Mouse (Mus musculus): ENCODE data around the gene Scfd2.
A peak's percentile ranks its signal among the peaks of the same experiment; 100 is the strongest.

Gene Scfd2

DNA sequence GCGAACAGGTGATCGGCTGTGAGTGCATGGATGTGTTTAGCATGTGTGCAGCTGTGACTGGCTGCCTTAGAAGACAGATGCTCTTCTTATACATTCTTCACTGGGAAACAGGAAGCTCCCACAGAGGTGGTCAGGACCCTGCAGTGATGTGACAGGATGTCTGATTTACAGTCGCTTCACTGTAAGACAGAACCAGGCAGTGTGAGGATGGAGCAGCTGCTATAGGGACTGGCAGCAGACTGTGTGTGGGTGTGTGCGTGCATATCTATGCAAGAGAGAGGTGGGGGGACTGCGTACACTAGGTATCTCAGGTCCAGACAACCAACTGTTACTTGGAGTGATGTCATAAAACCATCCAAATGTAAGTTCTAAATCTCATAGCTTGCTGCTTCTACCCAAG is 254.3 kb downstream of the Scfd2 start:
- no peak for DNase-seq (ENCODE audit: low spot score in 2 of 2)

DNA sequence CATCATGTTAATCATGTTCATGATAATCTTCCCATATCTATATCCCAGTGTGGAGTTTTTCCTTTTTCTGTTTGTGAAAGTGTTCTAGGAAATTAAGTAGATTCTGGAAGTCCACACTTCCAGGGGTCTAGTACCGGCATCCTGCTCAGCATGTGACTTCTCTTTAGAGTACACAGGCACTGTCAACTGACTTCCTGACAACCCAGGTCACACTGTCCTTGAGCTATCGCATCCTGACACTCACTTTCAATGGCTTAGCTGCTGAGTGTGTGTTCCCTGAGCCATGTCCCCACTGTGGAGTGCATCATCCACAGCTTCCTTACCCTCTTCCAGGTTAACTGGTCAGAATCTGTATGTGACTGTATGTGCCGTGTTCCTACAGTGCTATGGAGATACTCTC is 258.2 kb downstream of the Scfd2 start:
- DNase-seq (ENCODE audit: low spot score in 2 of 2), result no peak

DNA sequence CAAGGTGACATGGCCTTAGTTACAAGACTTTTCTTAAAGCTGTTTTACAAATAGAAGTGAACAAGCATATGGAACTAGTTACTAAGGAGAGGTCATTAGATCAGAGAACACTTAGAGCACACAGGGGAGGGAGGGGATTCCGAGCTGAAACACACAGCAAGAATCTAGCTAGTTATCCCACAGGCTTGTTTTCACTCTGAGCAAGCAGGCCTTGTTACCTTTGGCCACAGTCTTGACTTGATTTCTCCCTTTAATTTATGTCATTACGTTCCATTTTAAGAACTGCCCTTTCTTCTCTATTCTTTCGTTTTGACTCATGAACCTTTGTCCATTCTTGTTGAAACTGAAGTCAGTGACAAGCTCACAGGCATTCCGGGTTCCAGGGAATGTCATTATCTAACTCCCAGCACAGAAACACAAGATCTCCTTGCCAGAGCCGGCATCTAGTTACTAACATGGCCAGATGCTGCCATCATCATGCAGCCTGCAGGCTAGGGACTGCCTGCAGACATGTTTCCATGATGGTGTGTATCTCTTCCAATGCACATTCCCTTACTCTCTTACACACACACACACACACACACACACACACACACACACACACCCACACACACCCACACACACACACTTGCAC is 263.7 kb downstream of the Scfd2 start:
- no peak for DNase-seq (ENCODE audit: low spot score in 2 of 2)

DNA sequence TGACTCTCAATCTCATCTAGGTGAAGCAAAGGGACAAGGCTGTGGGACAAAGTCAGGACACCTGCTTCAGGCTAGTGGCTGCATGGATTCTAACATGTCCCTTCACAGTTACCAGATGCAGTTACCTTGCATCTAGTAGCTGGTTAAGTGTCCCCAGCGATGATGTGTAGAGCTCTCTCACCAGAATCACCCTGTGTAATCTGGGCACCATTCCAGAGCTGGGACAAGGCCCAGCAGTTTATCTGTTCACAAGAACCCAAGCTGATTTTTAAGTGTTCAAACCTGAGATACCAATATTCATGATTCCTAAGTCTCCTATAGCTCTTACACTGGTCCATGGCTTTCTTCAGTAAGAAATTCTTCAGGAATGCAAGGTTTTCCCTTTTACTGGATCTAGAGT is 264.4 kb downstream of the Scfd2 start:
- no peak for DNase-seq (ENCODE audit: low spot score in 2 of 2)

DNA sequence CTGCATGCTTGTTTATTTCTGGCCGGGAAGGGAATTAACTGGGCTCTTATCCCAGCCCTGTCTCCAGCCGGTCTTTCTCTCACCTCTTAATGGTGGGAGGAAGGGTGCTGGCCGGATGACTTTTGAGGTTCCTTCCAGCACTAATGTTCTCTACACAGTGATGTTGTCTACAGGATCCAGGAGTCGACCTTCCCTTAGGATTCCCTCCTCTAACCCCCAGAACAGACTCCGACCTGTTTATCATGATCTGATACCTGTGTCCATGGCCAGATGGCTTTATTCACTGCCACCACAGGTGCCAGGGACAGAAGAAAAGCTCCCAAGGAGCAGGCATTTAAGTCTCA is 265.1 kb downstream of the Scfd2 start:
- no peak for DNase-seq (ENCODE audit: low spot score in 2 of 2)

DNA sequence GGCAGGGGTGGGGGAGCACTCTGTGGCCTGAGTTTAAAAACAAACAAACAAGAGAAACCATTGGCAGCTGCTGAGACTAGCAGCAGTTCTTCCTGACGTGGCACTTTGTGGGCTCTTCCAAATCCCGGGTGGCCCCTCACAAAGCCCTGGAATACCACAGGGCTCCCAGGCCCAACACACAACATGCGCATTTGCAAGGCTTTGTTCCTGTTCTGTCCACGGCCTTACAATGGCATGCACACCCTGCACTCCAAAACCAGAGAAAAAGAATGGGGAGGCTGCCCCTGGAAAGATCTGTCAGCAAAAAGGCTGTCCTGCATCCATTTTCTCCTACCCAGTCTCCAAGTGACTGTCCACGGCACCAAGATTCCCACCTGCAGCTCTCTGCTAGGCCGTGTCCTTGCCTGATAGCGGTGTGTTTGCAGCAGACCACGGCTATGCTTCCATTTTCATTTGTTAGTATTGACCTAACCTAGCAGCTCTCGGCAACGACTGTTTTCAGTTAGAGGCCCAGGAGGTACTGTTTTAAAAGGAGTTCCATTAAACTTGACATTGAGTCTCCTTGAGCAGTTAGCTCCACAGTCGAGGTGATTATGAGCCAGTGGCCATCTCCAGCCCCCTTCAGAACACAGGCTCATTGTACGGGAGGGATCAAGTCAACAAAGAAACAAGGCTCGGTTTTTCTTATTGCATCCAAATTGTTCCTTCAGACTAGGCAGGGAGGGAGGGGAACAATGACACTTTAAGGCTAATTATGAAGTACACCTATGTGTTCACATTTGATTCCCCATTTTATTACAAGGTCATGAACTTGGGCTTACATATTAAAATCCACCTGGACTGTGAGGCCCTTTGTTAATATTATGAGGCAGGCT is 265.7 kb downstream of the Scfd2 start:
- no peak for DNase-seq (ENCODE audit: low spot score in 2 of 2)

DNA sequence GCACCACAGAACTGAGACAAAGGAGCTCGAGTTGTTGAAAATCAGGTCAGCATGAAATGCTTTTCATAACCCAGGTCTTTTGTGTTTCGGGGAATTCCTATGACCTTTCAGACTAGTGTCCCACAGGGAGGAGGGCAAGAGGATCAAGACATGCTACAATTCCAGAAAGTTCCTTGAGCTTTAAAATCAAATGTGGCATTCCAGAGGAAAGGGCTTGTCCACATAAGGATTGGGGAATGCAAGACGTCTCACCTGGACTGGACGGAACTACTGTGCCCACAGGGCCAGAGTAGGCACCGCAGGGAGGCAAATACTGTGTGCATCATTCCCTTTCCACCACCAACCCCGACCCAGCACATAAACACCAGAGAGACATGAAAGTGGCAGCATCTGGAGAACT is 266.4 kb downstream of the Scfd2 start:
- no peak for DNase-seq (ENCODE audit: low spot score in 2 of 2)

DNA sequence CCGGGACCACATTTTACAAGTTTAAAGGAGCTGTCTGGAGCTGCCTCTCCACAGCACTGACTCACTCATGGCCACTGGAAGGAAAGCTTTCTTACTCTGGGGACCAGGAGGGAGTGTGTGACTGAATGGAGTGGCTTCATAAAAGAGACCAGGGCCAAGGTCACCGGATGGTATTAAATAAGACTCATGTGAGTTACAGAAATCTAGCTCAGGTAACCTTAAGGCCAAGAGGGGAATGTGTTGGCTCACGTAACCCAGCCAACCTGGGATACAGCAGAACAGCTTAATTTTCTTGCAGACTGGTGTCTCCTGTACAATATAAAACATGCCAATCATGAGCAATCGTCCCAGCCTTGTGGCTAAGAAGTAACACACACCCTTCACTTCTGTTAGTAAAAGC is 267.0 kb downstream of the Scfd2 start:
- no peak for DNase-seq (ENCODE audit: low spot score in 2 of 2)

DNA sequence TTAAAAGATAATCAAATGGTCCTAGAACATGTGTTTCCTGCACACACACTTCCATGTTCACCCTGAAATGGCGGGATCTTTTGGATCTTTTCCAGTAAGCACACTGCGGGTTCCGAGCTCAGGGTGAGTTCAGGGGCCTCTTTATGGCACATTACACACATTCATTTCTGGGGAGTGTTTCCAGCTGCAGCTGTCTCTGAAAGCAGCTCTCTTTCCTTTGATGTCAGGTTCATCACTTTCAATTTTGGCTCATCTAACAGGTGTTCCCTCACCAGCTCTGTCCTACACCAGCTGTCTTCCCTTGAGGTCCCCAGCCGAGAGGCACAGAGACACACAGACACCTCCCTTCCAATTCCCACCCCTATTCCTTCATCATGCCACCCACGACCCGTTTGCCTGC is 270.5 kb downstream of the Scfd2 start:
- DNase-seq (ENCODE audit: low spot score in 2 of 2), result peak; percentile 64 to 68

DNA sequence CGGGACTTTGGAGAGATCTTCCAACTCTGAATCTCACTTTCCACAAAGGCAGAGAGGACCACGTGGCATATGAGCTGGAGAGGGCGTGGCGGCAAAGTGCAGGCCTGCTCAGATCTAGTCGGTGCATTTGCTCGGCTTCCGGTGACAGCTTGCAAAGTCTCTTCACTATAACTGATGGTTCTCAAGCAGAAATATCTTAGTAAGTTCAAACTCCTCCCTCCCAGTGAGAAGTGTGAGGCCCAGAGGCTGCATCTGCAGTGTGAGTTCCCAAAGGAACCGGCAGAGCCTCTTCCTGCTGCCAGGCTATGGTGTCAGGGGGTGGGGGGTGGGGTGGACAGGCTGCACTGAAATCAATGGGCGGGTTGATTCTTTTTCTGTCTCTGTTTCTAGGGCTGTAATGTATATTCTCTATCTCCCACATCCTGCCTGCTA is 271.2 kb downstream of the Scfd2 start:
- DNase-seq (ENCODE audit: low spot score in 2 of 2), result peak; percentile 68 to 71

DNA sequence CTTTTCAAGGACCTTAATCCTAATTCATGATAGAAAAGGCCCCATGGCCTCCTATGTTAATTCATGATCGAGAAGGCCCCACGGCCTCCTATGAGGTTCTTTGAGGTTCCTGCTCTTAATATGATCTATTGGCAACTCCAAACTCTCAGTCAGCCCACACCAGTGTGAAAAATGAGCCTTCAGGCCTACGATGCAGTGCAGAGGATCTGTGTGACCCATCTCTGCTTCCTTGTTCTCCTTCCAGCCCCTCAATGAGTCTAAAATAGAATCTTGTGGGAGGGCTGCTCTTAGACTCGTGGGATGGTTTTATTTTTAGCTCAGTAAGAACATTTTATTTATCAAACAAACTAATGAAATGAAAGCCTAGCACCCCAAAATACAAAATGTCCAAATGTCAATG is 274.9 kb downstream of the Scfd2 start:
- no peak for DNase-seq (ENCODE audit: low spot score in 2 of 2)

DNA sequence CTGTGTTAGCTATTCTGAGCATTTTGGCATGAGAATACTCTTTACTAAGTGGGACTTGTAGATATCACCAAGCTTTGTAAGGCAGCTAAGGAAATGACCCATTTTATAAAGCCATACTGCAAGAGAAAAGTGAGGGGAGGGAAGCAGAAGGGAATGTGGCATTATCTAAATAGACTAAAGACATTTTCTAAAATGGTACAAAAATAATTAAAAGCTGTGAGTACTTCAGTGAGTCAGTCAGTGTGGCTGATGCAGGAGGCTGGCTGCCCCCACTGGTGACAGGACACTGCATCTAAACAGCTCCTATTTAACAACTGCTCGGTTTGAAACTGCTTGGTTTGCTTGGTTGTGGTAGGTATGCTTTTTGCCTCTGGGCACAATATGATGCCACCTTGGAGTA is 276.6 kb downstream of the Scfd2 start:
- no peak for DNase-seq (ENCODE audit: low spot score in 2 of 2)

DNA sequence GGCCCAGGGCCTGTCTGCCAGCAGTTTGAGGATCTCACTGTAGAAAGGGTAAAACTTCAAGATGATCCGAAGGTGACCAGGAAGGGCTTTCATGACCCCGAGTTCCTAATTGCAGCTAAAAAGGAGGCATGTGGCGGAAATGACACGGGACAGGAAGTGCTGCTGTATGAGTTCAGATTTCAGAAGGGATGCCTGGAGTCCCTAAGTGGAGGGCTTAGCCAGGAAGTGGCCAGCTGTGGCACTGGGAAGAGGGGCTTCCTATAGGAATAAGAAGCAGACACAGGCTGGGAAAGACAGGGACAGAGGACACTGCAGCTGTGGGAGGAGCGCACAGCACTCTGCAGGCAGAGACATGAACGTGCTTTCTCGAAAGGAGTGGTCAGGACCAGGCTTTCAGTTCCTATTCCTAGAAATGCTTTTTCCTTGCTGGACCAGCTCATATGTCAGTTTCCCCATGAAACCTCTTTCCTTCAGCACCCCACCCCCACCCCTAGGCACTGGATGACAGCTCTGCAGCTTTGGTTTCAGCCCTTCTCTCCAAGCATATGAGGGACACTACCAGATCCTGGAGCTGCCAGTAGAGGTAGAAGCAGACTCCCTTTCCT is 277.7 kb downstream of the Scfd2 start:
- no peak for DNase-seq (ENCODE audit: low spot score in 2 of 2)

DNA sequence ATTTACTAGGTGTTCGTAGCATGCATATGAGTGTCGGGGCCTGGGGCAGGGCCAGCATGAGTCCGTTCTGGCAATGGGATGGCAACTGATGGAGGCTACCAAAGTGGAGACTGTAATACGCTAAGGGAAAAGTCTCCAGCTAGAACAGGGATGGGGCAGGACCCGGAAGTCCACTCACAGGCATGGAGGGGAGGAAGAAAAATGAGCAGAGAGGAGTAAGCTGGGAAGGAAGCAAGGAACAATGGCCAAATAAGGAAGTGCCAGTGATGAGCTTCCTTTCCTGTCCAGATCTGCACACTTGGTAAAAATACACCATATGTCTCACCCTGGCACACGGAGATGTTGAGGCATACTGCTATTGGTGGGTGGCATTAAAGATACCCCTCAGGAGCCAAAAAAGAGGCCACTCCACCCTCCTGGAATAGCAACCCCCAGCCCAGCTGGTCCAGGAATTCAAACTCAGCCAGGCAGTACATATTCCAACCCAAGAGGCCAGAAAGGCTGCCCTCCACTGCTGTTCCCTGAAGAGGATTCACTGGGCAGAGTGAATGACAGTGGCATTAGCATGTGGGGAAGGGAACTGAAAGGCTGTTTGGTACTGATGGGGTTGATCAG is 278.8 kb downstream of the Scfd2 start:
- DNase-seq (ENCODE audit: low spot score in 2 of 2), result no peak

DNA sequence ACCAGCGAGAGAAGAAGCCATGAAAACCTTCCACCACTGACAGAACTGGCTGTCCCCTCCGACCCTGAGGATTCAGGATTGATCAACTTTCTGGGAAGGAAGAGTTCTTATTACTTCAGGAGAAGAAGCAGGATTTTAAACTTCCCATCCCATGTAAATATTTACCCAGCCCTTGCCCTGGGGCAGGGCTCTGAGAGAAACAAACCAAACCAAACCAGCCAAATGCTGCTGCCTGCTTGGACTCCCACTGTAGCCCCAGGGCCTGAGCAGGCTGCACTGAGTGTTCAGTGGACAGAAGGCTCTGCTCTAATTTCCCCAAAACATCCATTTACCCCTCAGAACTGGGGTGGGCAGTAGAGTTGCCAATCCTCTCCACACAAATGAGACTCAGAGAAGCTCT is 280.6 kb downstream of the Scfd2 start:
- no peak for DNase-seq (ENCODE audit: low spot score in 2 of 2)

DNA sequence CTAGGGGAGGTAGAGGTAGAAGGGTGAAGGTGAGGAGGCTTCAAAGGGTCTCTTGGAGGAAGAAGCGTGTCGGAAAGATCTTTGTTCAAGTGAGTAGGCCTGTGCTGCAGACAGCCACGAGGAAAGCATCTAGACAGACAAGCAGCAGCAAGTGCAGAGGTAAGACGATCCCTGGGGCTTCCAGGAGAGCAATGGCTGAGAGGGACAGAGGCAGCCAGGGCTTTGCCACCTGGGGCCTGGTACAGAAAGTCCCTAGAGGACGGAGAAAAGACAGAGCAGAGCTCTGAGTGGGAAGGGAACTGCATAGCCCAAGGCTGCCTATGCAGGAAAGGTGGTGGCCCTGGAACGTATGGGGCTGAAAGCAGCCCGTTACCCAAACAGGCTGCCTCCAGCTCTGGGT is 281.3 kb downstream of the Scfd2 start:
- no peak for DNase-seq (ENCODE audit: low spot score in 2 of 2)

DNA sequence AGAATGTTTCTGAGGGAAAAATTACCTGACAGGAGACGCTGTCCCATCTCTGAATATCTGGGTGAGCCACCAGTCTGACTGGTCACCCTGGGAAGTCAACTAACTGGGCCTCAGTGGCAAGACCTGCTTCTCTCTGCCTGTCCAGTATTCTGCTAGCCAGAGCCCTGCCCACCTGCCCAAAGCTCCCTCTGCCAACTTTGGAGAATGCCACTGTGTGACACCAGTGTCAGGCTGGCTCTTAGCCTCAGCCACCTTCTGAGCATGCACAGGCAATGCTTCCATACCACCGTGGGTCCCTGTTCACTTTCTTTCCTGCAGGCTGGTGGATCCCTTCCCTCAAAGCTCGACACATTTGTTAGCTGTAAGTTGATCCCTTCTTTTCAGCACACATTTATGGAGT is 281.8 kb downstream of the Scfd2 start:
- no peak for DNase-seq (ENCODE audit: low spot score in 2 of 2)

DNA sequence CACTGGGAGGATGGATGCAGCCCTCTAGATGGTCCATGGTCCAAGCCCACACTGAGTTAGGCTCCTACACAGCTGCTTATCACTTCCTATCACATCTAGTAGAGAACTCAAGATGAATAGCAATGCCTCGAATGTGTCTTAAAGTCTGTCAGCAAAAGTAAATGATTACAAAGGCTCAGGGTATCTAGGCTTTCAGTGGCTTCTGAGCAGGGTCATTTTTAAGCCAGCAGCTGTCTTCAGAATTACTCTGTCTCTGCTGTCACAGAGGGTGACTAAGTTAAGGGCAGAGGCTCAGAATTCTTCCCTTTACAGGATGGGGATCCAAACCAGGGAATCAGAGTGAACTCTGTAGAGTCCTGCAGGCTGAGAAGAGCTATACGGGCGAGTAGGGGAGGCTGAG is 284.6 kb downstream of the Scfd2 start:
- DNase-seq (ENCODE audit: low spot score in 2 of 2), result no peak

DNA sequence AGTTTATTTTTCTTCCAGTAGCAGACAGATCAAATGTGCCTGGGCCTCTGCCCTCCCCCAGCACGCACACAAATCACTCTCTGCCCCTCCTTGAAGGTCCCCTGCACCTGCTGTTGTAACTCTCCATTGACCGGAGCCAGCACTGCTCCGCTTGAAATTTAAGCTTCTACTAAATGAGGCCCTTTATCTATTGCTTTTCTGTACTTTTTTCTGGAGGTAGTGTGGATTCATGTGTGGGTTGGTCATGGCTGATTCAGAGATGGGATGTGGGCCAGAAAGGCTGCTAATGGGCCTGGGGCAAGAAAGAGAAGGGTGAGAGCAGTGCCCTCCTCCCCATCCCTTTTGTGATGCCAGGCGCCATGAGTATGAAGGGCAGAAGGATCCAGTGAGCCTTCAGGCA is 285.1 kb downstream of the Scfd2 start:
- no peak for DNase-seq (ENCODE audit: low spot score in 2 of 2)

DNA sequence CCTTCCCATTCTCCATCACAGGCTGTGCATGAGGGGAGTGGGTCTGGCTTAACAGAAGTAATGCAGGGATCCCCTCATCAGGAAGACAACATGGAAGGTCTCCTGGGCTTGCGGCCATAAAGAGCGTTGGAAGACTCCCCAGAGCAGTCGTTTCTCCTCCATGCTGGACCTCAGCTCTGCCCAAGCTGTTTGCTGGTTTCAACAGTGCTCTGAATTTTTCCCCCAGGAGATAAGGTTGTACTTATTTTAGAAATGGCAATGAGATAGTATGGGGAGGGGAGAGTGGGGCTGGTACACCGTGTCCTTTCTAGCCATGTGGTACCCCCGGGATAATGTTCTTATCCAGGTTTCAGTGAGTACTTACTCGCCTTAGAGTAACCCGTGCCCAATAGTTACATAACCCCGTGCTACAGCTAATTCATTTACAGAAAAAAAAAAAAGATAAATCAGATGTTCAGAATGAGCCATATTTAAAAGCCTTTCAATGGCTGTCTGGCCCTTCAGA is 285.9 kb downstream of the Scfd2 start:
- no peak for DNase-seq (ENCODE audit: low spot score in 2 of 2)

DNA sequence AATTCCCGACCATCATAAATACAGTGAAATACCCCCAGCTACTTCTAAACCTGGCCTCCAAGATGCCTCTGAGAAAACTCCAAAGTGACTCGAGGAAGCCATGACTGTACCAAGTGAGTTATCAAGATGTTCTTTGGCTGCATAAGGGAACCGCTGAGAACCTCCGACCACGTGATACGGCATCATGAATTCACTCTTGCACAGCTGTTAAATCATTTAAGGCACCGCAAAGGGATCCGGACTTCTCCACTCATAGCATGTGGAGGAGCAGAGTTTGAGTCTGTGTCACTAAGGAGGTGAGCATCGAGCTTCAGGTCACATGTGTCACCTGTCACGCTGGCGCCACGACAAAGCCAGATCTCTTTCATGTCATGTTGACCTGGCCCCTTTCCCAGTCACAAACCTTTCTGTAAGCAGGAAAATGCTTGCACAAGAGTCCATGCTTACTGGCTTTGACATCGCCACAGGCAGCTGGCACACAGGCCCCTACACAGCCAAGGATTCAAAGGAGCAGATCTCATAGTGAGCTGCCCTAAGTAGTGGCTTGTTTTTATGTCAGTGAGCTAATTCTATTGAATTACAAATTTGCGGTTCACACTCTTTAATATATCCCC is 287.0 kb downstream of the Scfd2 start:
- no peak for DNase-seq (ENCODE audit: low spot score in 2 of 2)

DNA sequence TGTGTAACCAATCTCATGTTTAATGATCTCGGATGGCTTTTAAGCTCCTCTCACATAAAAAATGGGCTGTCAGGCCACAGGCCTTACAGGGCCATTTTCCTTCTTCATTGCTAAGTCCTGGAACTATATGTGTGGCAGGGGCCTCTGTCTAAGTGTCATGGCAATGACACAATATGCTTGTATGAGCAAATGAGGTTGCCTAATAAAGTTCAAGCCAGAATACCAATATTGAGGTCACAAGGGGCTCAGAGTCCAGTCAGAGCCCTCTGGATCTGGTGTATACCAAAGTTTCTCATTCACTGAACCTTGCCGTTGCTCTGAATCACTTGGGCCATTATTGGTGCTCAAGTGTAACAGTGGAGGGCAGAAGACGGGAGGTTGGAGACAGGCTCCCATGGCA is 288.9 kb downstream of the Scfd2 start:
- no peak for DNase-seq (ENCODE audit: low spot score in 2 of 2)

Data from thymus, postnatal 10 days (tissue).